Mouse (Mus musculus): ENCODE results near the gene Klhl21.

Gene Klhl21

DNA sequence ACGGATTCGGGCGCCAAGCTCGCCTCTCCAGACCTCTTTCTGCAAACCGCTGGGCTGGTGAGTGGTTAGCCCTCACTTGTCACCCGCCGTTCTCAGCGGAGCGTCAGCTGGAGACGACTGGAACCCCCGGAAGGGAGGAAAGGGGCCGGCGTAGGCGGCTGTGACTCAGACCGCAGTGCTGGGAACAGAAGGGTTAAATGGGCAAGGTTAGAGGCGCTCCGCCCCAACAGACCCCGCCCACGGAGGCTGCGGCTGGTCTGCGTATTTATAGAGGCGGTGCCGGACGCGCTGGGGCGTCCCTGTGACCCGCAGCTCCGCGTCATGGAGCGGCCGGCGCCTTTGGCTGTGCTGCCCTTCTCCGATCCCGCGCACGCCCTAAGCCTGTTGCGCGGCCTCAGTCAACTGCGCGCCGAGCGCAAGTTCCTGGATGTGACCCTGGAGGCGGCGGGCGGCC is at the start of gene Klhl21:
Gene Klhl21, plus strand, starts transcription at position 182 of the 454 bp plus-strand sequence.
- DNase-seq: peak; percentile 95

DNA sequence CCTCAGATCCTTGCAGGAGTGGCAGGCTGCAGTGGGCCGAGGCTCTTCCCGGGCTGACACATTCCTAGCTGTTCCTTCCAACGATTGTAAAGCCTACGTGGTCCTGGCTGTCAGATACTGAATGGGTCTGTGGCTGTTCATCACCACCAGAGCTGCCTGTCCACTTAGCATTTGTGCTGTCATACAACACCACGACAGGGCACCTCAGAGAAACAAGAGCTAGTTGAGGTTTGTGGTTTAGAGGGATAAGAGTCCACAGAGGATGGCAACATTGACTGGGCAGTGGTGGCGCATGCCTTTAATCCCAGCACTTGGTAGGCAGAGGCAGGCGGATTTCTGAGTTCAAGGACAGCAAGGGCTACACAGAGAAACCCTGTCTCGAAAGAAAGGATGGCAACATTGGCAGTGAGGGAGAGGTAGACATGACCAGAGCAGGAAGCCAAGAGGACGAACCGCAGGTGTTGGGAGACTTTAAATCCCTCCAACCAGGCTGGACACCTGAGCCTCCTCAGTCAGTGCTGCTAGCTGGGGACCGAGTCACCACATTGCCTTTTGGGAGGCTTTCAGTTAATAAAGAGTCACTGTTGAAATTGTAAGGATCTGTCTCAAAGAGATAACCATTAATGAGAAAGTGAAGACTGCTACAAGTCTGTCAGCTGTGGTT is 48.6 kb upstream of the Klhl21 start:
- no peak for DNase-seq

DNA sequence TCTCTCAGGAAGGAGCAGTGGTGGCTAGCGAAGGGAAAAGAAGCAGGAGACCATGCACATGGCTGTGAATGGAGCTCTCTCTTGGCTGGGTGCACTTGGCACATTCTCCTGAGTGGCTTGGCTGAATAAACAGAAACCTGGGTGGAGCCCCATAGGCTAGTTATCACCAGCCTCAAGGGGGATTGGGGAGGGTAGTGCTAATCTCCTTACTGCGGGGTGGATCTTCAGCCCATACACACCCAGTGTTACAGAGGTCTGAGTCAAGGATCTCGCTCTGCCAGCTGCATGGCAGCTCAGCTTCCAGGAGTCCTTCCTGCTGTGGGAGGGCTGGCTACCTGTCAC is 48.1 kb upstream of the Klhl21 start:
- DNase-seq: peak; percentile 90

DNA sequence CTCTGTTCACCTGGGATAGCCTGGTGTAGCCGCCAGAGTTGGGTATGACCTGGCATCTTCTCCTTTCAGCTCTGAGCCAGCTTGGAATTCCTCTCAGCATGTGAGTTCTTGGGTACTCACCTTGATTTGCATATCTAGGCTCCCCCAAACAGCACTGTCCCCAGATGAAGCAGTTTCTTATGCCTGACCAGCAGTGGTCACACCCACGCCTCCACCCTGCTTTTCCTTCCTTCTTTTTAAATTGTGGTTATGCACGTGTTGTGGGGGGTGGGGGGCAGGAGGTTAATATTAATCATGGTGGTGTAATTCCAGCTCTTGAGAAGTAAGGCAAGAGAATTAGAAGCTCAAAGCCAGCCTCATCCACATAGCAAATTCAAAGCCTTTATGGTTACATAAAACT is 45.8 kb upstream of the Klhl21 start:
- DNase-seq: peak; percentile 80

DNA sequence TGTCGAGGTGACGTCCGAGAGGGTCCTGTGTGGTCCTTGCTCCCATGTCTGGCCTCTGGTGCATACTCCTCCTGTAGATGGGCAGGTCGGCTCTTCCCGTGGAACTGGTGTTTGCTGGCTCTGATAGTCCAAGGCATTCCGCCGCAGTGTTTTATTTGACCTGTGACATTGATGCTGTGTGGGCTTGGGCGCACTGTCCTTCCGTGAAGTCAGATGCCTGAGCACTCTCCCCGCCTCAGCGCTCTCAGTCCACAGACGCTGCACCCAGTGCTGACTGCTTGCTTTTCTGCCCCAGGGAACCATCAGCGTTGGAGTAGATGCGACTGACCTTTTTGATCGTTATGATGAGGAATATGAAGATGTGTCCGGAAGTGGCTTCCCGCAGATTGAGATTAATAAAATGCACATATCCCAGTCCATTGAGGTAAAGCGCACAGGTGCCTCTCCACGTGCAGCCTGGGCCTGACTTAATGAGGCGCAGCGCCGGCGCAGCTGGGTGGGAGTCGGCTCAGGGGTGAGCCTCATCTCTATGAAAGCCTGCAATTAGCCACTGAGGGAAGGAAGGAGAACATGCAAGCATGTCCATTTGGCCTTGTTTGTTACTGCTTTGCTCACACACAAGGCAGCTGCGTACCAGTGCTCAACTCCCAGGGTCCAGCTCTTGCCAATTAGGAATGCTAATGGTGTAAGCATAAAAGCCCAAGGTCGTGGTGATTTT is 40.2 kb upstream of the Klhl21 start:
- no peak for DNase-seq

DNA sequence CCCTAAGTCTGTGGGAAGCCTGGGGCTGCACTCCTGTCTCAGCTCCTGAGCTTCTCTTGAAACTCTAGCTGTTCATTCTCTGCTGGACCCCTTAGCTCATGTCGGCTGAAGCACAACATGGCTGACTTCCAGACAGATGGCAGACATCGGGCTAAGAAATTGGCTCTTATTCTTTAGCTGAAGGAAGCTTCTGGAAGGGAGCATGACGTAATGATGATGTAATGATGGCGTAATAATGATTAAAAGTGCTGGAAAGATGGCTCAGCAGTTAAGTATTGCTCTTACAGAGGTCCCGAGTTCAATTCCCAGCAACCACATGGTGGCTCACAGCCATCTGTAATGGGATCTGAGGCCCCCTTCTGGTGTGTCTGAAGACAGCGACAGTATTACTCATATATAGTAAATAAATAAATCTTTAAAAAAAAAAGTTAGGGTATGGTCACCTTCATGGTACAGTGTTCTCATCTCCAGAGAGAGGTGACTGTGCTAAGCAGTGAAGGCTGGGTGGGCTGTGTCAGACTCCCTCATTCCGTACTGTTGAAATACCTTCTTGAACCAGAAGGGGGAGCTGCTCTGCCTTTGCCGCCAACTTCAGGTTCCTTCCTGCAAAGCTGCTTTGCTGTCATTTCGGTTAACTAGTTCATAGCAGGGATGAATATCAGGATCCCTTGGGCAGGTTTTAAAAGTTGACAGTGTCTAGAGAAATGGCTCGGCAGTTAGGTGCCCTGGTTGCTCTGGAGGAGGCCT is 36.2 kb upstream of the Klhl21 start:
- no peak for DNase-seq

DNA sequence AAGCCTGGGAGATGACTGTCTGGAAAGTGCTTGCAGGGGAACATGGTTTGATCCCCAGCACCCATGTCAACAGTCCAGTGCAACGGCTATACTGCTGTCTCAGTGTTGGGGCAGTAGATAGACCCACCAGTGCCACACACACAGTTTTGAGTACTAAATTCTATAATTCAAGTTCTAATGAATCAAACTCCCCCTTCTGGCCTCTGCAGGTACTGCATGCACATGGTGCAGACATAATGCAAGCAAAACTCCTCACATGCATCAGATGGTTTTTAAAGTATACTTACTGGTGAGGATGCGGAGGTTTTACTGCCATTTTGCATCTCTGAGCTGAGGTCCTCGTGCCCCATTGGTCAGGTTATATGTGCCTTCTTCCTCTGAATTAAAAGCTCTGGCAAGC is 33.2 kb upstream of the Klhl21 start:
- DNase-seq: peak; percentile 81

DNA sequence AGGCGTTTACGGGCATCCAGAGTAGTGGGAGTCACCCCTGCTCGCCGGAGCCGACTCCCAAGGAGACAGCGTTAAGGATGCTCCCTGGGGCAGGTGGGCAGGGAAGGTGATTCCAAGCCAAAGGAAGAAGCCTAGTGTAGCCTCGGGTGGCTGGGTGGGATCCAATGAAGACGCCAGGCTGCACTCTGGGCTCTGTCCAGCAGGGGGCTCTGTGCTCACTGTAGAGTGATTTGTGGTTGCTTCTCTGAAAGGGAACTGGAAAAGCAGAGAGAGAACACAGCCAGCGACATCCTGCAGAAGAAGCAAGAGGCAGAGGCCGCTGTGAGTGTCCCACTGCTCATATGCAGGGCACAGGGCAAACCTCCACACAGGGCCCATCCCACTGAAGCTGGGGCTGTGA is 30.9 kb upstream of the Klhl21 start:
- peak; percentile 84 for DNase-seq

DNA sequence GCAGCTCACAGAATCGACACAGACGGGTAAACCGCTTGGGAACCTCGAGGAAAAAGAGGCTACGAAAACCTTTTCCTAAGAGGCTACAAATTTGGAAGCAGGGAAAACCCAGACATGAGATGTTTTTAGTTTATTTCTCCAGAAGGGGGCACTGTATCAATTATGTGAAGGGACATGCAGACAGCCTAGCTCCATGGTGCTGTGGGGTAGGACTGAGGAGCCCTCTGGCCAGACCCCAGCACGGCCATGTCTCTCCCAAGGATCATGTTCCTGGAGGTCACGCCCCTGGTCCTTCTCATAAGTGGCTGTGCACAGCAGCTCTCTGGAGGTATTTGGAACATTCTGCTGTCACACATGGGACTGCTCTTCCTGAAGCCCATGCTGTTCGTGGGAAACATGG is 27.9 kb upstream of the Klhl21 start:
- no peak for DNase-seq

DNA sequence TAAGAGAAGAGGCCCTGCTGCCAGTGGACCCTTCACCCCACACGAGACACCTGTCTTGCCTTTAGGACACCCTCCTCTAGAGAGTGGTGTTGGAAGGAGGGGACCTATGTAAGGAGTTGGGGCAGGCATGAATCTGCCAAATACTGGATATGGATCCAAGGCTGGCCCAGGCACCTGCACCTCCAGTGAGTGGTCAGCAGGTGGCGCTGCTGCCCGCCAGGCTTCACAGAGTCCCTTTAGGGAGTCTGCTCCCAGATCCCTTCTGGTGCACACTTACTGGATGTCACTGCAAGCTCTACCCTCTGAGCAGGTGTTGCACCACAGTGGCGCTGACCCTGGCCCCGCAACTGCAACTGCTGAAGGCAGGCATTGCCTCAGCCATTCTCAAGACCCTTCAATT is 27.2 kb upstream of the Klhl21 start:
- peak; percentile 81 for DNase-seq

DNA sequence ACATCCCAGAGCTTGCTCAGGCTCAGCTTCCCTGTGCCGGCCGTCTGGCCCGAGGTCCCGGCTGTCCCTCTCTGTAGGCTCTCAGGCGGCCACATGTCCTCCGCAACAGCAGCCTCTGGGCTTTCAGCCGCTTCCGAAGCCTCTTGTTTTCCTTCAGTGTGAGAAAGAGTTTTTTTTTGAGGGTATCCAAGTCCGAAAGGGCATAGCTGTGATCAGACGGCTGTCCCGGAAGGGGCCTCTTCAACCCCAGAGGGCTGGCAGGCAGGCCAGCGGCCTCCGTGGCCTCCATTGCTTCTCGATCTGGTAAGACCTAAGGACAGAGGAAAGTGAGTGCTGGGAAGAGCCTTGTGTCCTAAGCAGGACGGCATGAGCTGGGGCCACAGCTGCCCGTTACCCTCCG is 25.6 kb upstream of the Klhl21 start:
- no peak for DNase-seq

DNA sequence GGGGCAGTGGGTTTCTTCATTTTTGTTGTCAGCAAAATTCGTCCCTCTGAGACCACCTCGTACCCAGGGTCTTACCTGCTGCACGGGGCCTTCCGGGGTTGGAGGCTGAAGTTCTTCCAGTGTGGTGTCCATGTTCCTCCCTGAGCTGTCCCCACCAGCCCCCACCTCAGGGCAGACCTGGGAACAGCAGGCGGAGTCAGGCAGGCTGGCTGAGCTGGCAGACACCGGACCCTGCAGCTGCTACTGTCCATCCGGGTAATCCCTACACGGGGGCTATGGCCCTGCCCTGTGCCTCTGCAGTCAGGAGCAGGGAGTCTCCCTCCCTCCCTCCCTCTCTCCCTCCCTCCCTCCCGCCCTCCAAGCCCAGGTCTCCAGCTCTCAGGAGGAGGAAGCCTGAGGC is 25.0 kb upstream of the Klhl21 start:
- no peak for DNase-seq

DNA sequence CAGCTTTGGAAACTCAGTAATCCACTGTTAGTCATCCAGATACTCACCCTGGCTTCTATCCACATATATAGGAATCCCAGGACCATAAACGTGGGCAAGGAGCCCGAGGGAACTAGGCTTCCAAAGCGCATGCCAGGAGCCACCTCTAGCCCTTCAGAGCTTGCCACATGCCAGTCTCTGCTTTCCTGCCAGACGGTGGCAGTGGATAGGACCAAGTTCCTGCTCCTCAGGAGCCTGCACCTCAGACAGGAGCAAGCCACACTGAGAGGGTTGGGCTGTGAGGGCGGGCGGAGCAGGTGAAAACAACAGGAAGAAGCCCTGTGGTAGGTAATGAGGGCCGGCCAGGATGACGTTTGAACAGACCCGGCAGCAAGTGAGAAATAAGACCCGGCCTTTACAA is 22.7 kb upstream of the Klhl21 start:
- no peak for DNase-seq

DNA sequence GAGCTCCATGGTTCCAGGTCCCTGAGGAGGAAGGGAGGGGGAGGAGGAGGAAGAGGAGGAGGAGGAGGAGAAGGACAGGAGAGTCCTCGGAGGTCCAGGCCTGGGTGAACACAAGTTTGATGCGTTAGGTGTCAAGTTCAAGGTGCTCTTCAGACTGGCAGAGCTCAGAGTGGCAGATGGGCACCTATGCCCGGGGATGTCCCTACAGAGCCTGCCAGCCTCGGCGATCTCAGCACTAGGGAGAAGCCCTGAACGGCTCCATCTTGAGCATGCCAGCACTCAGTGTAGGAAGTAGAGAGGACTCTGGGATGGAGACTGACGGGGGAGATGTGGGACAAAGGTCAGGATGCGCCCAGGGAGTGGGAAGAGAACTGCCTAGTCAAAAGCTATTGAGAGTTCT is 22.0 kb upstream of the Klhl21 start:
- no peak for DNase-seq

DNA sequence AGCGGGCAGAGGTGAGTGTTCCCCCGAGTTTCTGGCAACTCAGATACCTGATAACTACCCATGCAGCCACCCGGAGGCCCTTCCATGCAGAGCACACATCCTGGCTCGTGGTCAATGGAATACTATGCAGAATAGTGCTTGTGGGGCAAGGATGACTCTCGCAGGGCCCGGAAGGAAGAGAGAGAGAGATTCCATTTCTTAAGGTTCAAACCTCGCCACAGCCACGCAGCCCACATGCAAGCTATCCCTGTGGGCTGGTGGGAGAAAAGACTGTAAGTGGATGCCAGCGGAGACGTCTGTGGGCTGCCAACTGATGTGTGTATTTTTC is 20.6 kb upstream of the Klhl21 start:
- no peak for DNase-seq

DNA sequence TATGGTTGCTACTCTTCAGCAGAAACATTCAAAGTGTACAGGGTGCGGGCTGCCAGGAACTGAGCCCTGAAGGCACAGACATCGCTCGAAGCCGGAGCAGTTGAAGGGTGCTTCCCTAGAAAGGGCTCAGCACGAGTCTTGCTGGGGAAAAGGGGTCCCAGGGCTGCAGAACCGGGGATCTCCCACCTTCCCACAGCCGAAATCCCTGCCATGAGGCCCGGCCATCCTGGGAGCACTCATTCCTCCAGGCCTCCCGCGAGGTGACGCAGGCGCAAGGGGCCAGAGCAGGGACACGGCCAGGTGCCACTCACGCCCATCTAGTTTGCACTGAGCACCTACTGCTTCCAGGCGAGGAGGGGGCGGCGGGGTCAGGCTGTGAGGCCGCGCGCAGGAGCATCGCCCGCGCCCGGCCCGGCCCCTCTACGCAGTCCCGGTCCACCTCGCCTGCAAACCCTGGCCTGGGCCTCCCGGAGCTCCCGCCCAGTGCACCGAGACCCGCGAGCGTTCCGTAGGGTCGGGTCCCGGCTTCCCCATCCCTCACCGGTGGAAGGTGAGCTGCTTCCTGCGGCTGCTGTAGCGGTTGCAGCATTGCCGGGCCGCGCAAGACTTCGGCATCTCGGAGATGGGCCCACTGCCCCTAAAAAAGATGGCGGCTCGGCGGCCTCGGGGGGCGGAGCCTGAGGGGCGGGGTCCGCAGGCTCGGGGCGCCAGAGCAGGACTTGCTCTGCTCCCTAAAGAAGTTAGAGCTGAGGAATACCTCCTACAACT is 20.1 kb upstream of the Klhl21 start, which contains the start of gene Thap3:
Gene Thap3, minus strand, starts transcription at position 656 of the 768 bp plus-strand sequence.
- DNase-seq: peak; percentile 84

DNA sequence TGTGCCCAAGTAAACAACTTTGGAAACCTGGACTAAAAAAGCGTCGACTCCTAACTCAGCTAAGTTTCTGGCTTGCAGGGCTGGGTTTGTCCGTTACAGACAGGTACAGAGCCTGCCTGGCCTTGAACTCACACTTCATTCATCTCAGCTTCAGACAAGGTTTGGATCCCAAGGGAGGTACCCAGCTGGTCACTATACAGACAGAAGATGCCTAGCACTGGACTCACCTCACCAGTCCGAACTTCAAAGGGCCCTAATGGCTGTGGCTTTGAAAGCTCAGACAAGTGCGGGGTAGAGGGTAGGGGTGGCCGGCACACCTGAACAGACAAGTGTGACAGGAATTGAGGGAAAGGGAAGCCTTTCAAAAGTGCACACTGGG is 19.5 kb upstream of the Klhl21 start:
- DNase-seq: no peak

DNA sequence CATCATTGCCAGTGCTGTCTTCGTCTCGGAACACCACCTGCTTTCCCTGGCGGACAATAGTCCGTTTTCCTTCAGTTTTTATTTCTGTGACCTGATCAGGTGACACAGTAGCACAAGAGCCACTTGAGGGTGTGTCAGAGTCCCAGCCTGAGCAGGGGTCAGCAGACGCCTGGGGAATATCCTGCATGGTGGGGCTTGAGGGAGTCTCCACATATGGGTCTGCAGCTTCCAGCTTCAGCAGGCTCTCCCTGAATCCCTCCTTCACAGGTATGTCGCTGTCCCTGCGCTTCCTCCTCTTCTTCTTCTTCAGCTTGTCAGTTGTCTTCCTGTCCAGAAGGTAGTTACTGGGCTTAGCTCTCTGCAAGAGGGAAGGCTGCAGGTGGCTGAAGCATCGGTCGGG is 16.5 kb upstream of the Klhl21 start:
- DNase-seq: no peak

DNA sequence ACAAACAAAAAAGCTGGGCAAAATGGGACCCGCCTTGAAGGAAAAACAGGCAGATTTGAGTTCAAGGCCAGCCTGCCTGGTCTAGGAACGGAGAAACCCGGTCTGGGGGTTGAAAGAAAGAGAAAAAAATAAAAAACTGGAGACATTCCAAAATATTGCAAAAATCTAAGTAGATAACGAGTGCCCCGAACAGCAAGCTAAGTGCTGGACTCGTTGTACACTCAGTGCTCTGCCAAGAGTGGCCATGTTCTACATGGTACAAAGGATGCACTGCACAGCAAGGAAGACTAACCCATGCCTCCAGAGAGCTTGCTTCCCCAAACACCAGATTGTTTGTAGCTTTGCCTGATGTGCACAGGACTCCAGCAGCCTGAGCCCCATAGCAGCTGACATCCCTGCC is 15.6 kb upstream of the Klhl21 start:
- no peak for DNase-seq

DNA sequence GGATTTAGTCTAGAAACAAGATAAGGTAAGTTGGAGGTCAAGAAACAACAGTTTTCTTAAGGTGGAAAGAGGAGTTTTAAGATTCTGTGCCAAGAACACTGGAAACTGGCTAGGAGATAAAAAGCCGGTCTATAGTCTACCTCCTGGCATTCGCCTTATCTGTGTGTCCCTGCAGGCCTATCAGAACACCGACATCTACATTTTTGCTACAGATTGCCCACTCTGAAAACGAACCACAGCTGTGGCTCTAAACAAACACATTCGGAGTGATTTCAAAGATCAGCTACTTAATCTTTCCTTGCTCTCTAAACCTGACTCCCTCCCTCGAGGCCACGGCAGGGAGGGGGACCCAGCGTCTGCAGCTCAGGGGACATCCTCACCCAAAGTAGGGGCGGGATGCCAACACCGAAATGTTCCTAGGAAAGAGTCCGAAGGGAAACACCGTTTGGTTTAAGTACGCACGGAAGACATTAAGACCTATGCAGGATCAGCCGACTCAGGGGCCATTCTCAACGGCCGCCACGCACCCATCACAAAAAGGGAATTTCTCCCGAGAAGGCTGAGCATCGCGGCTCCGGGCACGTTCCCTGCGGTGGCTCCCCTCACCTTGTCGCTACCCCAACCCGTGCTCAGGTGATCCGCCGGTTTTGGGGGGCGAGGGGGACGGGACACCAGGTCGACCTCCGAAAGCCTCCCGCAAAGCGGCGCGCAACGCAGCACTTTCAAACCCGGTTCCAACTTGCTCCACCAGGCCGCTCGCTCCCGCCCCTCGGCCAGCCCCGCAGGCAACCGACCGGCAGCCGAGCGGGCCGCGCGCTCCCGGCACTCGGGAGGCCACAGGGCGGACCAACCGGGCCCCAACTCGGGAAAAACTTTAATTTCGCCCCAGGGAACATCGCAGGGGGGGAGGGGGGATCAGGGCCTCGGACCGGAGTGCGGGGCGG is 14.1 kb upstream of the Klhl21 start:
- peak; percentile 44 for DNase-seq

DNA sequence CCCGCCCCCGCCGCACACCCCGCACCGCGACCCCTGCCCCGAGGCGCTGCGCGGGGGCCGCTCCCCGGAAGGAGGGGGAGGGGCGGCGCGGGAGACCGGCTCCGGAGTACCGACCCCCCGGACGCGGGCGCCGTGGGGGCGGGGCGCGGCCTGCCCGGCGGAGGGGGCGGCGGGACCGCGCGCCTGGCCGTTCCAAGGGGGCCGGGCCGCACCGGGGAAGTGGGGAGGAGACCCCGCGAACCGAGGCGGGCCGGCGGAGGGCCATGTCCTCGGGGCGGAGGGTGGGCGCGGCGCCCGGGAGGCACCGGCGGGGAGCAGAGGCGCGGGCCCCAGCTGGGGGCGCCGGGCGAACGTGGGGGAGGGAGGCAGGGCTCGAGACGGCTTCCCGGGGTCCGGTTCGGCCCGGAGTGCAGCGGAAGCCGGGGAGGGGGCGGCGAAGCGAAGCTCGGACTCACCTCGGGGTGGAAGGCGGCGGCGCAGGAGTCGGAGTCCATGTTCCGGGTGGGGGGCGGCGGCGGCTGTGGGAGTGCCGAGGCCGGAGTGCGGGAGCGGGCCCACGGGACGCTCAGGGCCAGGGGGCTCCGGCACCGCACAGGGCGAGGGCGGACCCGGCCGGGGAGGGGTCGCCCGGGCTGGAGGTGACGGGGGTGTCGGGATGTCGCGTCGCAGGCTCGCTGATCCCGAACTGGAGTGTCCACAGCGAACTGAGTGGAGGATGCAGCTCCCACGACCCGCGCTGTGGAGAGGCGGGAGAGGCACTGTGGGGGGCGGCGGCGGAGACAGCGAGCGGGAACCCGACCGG is 13.0 kb upstream of the Klhl21 start:
- no peak for DNase-seq
